Mouse (Mus musculus): ENCODE results near the gene Igsf11. TPM values are rescaled to one million over a fixed set of nuclear protein-coding genes. Genes with fewer than 3 reads are reported as not detected.

The Igsf11 gene
- total RNA-seq (2014; fragmentation: Nextera tagmentation) (not detected in 2 replicates), total RNA-seq (2017) (not detected in 2 replicates)

DNA sequence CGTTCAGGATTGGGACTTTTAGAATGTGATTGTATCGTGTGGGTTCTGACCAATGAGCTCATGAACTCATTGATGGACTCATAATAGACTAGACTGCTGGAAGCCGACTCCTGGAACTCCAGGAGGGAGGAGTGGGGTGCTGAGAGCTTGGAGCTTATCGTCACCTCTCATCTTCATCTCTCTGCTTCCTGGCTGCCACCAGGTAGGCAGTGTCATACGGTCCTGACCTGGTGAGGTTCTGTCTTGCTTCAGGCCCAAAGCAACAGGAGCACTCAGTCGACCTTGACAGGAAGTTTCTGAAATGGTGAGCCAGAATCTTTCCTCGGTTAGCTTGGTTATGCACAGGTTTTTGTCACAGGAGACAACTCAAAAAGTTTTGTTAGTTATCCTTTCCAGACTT lies at the start of gene Igsf11:
TSS of gene Igsf11 (plus strand) at position 301 of the 400 bp plus-strand sequence.
- ATAC-seq (replicated peaks; ENCODE audit: poor library complexity, severe bottlenecking): no peak

DNA sequence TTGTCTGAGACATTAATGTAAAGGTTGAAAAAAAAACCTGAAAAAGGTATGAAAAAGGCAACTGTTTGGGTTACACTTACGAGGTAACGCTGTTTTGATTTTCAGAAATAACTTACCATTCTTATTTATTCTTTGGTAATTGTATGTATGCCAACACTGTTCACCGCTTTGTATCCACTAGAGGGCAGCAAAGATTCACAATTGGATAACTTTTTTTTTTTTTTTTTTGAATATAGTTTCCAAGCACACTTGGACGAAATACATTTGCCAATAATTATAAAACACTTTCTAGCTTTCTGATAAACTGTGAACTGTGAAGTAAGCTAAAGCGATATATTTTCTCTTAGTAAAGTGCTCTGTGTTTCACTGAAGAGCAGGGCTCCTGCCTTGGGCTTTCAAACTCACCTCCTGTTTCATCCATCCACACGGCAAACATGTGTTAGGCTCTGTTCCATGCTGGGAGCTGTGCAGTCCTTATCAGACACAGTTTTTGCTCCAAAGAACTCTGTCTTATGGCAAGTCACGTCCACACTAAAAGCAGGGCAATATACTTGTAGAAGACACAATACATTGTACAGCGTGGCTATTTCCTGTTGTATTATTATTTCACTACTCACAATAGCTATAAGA lies 34.2 kb upstream of the Igsf11 start:
- ATAC-seq (replicated peaks; ENCODE audit: poor library complexity, severe bottlenecking): peak; percentile 30; the same call in 1 of the 2 replicates

DNA sequence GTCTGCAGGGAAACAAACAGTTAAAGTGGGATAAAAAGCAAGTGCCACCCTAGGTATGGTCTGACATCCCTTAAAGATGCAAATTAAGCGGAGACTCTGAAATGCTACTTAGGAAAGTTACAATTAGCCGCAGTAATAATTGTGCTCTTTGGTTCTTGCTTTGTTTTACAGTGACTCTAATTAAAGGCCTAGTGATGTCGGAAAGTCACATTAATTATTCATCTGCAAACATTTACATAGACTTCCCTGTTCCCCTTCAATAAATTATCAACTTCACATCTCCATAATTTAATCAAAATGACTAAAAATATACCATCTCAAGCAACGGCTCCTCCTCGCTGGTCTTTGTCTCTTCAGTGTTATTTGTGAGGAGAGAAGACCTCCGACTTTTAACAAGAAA lies 31.9 kb upstream of the Igsf11 start:
- ATAC-seq (replicated peaks; ENCODE audit: poor library complexity, severe bottlenecking): no peak

DNA sequence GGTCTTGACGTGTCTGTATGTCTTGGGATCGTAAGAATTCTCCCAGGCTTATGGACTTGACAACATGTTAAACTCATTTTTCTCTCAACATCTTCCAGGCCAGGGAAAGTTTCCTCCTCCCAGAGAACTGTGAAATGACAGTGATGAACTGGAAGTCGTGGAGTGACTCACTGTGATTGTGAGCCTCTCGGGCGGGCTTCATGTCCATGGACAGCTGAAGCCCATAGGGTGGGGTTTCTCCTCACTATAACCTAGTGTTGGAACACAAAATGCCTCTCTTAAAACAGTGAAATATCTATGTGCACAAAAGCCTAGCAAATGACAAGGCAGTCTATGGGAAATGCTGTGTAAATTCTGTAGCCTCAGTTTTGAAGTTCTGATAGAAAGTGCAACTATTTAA lies 28.1 kb upstream of the Igsf11 start:
- no peak for ATAC-seq (replicated peaks; ENCODE audit: poor library complexity, severe bottlenecking)

DNA sequence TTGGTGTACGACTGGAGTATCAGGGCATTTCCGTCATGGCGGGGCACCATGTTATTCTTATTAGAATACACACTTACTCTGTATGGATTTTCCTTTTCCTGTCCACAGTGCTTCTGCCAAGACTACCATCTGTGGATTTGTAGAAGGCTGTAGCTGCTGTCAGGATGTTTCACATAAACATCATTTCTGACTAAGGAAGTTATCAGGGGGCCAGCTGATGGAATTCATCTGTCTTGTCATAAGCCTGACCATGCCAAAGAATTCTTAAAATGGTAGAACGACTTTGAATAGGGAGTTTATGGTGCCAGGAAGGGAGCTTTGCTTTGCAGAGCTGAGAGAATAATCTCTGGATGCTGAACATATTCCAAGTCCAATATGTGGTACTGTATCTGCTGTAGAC lies 19.2 kb upstream of the Igsf11 start:
- ATAC-seq (replicated peaks; ENCODE audit: poor library complexity, severe bottlenecking): no peak

DNA sequence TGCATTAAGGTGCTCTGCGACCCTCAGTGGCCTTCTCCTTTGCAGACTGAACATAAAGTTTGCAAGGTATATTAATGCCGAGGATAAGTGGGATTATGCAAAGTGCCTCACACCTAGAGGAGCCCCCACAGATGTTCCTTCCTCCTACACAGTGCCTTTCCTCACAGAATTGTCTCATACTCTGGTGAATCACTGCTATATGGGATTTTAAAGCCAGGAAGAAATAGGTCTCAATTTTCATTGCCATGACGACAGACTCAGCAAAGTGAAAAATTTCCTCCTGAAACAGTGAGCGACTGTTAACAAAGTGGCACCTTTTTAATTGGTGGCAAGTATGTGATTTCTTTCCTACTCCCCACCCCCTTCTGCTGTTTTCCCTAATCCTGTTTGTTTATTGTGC lies 18.0 kb upstream of the Igsf11 start:
- no peak for ATAC-seq (replicated peaks; ENCODE audit: poor library complexity, severe bottlenecking)

DNA sequence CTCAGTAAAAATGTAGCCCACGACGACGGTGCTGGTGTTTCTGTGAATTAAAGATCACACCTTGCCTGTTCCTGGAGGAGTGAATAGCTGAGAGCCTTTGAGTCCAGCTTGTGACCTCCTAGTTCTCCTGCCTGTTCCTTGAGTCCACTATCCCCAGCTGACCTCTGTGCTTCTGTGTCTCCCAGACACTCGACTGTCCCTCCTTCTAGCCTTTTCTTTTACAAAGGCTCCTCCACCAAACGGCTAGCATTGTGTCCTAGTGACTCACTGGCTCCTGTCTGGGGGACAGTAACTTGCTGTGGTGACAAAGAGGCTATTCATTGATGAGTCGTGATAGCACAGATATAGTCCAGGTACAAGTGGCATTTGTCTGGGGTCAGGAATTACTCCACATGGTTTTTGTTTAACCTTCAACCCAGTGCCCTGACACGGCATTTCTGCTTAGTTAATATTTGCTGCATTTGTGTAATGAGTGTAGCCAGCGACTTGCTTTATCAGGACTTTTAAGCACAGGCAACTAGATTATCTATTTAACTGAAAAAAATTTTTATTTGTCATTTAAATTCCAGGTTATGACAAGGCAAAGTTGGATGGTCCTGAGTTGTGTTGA lies 6.5 kb downstream of the Igsf11 start:
- ATAC-seq (replicated peaks; ENCODE audit: poor library complexity, severe bottlenecking): no peak

DNA sequence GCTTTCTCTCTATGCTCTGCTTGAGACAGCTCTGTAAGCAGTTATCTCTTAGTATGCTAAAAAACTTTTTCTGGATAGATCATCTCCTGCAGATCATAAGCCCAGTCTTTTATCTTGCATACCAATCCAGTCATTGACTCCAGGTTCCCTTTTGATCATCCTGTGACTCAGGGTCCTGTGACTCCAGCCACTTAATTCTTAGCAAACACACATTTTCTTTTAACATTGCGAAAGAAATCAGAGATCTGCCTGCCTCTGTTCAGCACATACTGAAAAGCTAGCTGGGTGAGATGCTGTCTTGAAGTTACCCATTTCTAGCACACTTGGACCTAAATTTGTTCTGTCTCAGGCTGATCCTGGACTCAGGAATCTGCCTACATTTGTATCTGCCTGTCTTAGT lies 7.6 kb downstream of the Igsf11 start:
- ATAC-seq (replicated peaks; ENCODE audit: poor library complexity, severe bottlenecking): no peak

DNA sequence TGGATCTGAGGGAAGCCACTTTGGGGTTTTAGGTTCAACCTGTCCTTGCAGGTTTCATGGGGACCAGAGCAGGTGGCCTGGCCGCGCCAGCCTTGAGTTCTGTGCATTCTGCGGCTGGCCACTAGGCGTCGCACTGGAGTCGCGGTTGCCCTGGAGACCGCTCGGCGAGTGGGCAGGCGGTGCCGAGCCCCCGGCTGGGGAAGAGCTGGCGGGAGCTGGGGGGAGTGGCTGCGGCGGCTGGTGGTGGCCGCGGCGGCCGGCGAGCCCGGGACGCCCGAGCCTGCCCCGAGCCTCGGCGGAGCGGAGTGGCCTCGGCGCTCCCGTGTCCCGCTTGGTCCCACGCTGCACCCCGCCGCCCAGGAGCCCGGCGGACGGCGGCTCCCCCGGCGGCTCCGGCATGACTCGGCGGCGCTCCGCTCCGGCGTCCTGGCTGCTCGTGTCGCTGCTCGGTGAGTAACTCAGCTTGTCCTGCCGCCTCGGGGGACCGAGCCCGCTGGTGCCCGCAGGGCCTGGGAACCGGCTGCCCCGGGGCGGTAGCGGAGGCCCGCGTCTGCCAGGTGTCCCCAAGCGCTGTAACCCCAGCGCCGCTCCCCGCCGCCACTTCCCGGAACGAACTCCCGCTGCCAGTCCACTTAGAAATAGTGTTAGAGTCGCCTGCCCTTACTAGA lies 9.8 kb downstream of the Igsf11 start:
- peak; percentile 98 for ATAC-seq (replicated peaks; ENCODE audit: poor library complexity, severe bottlenecking)

DNA sequence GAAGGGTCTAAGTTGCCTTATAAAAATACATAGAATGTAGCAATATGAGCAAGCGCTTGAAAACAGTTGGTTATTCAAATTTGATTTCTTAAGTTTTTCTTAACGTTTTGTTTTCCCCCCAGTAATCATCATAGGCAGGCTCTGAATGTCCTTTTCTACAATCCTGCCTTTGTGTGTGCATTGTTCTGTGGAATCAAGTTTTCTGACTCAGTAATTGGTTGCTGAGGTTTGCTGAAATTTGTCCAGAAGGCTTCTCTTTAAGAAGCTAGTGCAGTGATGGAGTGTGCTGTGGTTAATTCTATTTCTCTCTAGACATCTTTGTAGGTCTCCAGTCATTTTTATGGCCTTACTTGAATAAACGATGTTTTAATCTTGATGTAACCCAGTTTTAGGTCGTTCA lies 10.5 kb downstream of the Igsf11 start:
- no peak for ATAC-seq (replicated peaks; ENCODE audit: poor library complexity, severe bottlenecking)

DNA sequence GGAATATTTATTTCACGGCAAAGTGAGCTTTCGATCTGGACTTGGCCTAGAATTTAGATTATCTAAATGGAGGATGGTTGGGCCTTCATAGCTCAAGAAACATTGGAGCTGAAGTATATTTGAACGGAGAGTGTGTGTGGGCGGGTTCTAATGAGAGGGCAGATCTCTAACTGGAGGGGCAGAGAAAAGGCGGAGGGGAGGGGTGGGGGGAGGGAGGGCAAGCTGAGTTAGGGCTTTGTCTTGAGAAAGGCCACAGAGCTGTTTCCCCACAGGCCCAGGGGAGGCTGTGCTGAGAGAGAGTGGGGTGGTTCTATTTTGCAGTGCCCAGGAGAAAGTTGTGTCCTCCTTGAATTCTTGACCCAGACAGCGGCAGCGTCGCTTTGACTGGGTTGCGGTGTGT lies 11.7 kb downstream of the Igsf11 start:
- ATAC-seq (replicated peaks; ENCODE audit: poor library complexity, severe bottlenecking): no peak

DNA sequence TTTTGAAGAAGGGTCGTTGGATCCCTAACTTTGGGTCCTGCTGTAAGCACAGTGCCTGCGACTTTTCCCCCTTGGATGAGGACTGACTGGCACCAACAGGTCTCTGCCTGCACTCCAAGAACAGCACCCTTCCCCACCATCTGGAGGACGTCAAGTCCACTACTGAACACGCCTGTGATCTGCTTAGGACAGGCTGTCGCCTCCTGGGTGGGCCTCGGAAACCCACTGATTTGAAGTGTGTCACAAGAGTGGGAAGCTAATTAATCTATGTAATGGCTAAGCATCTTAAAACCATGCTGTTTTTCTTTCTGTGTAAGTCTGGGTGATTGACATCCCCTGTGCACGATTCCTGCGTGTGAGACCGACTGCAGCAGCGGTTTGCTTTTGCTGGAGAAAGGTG lies 13.4 kb downstream of the Igsf11 start:
- ATAC-seq (replicated peaks; ENCODE audit: poor library complexity, severe bottlenecking): no peak

DNA sequence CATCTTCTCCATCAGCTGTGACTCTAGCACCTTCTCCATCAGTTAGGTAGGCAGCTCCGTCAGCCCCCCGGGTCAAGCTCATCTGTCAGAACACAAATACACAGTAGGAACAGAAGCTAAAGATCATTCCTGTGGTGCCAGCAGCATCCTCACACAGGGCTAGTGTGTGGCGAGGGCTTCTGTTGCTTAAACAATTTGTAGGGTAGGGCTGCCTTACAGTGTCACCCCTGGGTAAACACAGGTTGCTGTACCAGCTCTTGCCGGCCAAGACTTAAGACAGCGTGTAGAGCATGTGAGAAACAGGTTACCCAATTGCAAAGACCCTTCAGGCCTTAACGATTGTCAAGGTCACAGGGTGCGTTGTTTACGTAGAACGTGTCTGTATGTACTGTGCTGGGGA lies 15.8 kb downstream of the Igsf11 start:
- no peak for ATAC-seq (replicated peaks; ENCODE audit: poor library complexity, severe bottlenecking)

DNA sequence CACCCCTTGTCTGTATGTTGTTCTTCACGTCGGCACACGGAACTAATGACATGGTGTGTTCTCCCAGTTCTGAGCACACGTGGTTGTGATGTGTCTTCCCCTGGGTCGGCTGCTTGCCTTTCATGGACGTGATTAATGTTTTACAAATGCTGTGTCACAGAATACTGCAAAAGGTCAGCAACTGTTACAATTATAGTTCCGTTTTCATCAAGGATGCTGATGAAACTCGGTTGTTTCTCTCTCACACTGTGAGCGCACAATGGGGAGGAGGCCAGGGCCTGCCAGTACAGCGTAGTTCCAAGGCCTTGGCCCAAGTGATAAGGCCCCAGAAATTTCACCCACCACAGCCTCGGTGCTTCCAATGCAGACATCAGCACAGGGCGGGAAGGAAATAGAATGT lies 17.0 kb downstream of the Igsf11 start:
- no peak for ATAC-seq (replicated peaks; ENCODE audit: poor library complexity, severe bottlenecking)

DNA sequence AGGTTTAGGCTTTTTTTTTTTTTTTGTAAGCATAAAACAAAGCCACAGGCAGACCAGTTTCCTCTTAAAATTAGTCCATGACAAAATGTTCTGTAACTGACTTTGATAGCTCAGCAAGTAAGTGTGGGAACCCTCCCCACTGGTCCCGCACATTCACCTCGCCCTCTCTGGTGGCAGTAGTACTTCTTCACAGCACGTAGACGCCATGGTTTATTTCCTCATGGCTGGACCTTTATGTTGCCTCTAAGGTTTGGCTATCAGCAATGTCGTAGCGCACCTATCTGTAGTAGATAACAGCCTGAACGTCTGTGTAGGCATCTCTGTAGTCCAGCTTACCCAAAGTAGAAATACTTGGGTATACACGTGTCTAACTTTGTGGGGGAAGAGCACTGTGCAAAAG lies 17.6 kb downstream of the Igsf11 start:
- no peak for ATAC-seq (replicated peaks; ENCODE audit: poor library complexity, severe bottlenecking)

DNA sequence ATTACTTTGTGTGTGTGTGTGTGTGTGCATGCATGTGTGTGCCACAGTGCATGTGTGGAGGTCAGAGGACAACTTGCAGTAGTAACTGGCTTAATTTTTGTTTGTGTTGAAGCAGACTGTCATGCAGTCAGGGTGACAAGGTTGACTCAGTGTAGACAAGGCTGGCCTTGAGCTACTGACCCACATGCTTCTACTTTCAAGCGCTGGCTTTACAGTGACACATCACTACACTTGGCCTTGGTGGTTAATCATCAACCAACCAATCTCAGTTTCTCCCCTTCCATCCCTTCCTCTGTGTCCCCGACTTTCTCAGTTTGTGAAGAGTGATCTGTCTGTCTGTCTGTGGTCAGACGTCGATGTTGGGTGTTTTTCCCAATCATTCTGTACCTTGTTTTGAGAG lies 23.0 kb downstream of the Igsf11 start:
- no peak for ATAC-seq (replicated peaks; ENCODE audit: poor library complexity, severe bottlenecking)

DNA sequence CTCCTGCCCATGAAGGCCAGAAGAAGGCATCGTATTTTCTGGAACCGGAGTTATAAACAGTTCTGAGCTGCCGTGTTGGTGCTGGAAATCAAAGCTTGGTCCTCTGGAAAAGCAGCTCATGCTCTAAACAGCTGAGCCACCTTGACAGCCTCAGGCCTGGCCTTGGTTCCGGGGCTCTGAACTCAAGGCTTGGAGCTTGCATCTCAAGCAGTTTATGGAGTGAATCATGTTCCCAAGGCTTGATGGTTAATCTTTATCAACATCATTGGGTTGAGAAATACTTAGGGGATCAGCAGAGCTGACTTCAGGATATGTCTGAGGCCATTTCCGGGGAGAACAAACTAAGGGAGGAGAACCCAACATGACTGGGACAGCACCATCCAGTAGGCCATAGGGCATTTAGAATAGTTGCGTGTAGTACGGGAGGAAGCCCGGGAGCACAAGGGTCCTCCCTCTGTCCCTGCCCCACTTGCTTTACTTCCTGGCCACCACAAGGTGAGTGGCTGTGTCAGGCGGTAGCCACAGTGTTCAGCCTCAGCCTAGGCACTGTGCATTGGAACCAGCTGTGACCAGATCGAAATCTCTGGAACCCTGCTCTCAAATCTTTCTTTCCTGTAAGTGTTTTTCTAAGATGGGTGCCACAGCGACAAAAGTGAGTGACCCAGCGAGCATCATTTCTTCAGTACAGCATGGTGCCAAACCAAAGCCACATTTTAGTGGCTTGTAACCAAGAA lies 23.7 kb downstream of the Igsf11 start:
- no peak for ATAC-seq (replicated peaks; ENCODE audit: poor library complexity, severe bottlenecking)

DNA sequence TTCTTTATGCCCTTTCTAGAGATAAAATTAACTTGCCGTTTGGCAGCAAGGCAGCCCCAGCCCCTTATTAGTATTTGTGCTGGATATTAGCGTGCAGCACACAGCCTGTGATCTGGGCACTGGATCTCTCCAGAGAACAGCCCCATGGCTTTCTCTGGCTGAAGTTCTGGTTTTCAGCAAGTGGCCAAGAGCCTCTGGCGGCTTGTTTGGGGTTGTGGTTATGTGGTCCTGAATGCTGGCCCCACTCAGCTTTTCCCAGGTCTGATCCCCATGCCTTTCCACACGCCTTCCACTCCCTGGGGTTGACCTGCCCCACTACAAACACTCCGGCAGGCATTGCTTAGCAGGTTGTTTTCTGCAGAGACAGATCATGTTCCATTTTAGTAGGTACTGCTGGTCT lies 24.4 kb downstream of the Igsf11 start:
- ATAC-seq (replicated peaks; ENCODE audit: poor library complexity, severe bottlenecking): no peak

DNA sequence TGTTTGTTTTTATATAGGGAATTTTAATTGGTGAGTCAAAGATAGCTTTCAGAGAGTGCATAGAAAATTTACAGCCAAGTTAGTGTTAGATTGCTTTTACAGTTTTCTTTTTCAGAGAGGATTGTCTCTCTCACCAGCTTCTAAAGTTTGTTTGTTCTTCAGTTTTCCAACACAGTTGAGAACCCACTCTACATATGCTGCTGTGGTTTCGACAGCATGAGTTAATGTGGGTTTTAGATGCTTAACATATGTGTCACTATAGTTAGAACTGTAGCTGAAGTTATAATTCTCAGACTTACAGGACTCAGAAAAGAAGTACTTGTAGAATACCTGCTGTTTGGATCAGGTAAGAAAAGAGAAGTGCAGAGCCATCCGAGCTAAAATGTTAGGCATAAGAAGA lies 25.6 kb downstream of the Igsf11 start:
- ATAC-seq (replicated peaks; ENCODE audit: poor library complexity, severe bottlenecking): no peak

DNA sequence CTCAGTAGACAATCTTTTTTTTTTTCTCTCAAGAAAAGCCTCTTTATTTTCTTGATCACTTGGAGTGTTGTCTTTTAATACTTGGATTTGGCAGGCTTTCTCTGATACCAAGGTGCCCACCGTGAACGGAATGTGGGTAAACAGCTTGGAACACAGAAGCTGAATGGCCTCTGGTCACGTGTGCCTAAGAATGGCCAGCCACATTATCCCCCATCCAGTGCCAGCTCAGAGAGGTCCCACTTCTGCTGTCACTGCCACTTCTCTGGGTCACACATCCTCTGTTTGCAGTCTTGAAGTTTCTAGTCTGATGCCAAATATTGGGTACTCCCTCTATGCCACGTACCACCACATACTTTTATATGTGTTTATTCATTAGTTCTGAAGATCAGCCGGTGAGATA lies 28.0 kb downstream of the Igsf11 start:
- ATAC-seq (replicated peaks; ENCODE audit: poor library complexity, severe bottlenecking): no peak

DNA sequence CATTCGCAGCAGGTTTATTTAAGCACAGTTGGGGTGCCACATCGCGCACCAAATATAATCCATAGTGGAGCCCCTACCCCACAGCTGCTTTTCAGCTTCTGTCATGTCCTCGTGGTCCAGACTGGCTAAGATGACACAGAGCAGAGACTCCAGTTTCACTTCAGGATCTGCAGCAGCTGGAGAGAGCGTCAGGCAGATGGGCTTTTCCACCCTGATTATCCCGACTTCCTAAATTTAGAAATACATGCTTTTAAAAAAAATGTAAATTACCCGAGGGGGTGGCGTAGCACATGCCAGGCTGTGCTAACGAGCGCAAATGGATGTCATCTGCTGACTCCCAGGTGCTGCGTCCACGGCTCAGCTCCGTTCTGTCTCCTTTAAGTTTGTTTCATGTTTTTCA lies 32.5 kb downstream of the Igsf11 start:
- no peak for ATAC-seq (replicated peaks; ENCODE audit: poor library complexity, severe bottlenecking)

All from granulocyte monocyte progenitor cell, adult 5-6 weeks (primary cell).